In the genomic region with DNA sequence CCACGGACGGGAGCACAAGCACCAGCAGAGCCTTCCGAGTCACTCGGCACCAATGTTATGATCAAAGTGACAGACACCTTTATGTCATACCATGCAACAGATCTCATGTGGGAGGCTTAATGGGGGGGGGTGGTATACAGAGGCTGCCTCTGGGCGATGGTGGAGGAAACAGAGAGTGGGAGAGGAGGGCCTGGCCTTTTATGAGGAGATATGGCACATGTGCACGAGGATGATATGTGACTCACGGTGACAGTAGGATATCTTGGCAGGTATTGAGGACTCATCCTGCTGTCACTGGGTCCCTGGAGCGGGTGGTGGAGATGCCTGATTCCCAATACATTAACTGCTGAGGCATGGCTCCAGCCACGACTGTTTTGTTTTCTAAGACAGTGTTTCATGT, we compare ENCODE assay signal across 26 mouse cellular contexts. TPM values are rescaled to one million over a fixed set of nuclear protein-coding genes. Genes with fewer than 3 reads are reported as not detected.
DNase-seq lines count a peak whose midpoint lies in the region; ATAC-seq and TF ChIP-seq lines count a peak whose summit lies in the region.
"Had no signal": no experiment of that assay in that cellular context is flagged by ENCODE, and none has a peak within 500 bp of the region (broad histone marks: within the 10 kb centered on the region; RNA-seq: fewer than 3 reads in every experiment).

No protein-coding gene starts in this region.

- H3K9ac ChIP-seq in liver, embryonic 12.5 days, result no peak overlapping the region
- H3K9ac ChIP-seq in liver, postnatal 0 days (replicated peaks), result no peak overlapping the region
- H3K9ac ChIP-seq in liver, embryonic 14.5 days (replicated peaks), result no peak overlapping the region
- H3K9ac ChIP-seq: embryonic facial prominence, embryonic 12.5 days; forebrain, embryonic 12.5 days had no signal

- no peaks in the 10 kb centered on the region for H3K9me3 ChIP-seq in liver, embryonic 12.5 days (replicated peaks)
- no peaks in the 10 kb centered on the region for H3K9me3 ChIP-seq in liver, postnatal 0 days (ENCODE audit: low read length)
- no peaks in the 10 kb centered on the region for H3K9me3 ChIP-seq in liver, embryonic 14.5 days (ENCODE audit: control insufficient read depth, low read length)
- H3K9me3 ChIP-seq: embryonic facial prominence, embryonic 10.5 days; embryonic facial prominence, embryonic 12.5 days; forebrain, embryonic 10.5 days; forebrain, embryonic 12.5 days had no signal

- intact Hi-C loops in left cerebral cortex, postnatal 4 days (cut with DNase I), result loop anchor here (10.0 kb wide), 1 partner anchor 170 kb away; no protein-coding TSS in a partner anchor

- DNase-seq in liver, postnatal 0 days, result no peak
- DNase-seq in liver, embryonic 14.5 days (ENCODE audit: low read depth in 3 of 3, low spot score in 3 of 3), result no peak
- no peak for DNase-seq in liver
- no peak for DNase-seq in left cerebral cortex, postnatal 4 days
- DNase-seq in layer of hippocampus, adult 8-10 months (ENCODE audit: low spot score in 2 of 2), result no peak
- DNase-seq: adrenal gland, adult 8-10 months; adrenal gland, postnatal 14 days; adrenal gland, postnatal 36 days; cerebellum, adult 11-12 months; cerebellum, adult 2 months; cerebellum, adult 9-10 months; cerebellum, postnatal 10 days; cerebellum, postnatal 25 days had no signal

- TF ChIP-seq CTCF in liver, postnatal 0 days (IDR thresholded peaks at IDR 0.05; ENCODE audit: low read depth), result no peak
- TF ChIP-seq CTCF in liver, embryonic 14.5 days (IDR thresholded peaks at IDR 0.05; ENCODE audit: low read depth), result no peak

- no peaks in the 10 kb centered on the region for H3K36me3 ChIP-seq in liver, embryonic 12.5 days
- H3K36me3 ChIP-seq in liver, postnatal 0 days (replicated peaks; ENCODE audit: insufficient read depth, low read length), result no peaks in the 10 kb centered on the region
- H3K36me3 ChIP-seq in liver, embryonic 14.5 days (replicated peaks; ENCODE audit: control insufficient read depth, insufficient read depth, low read depth), result no peaks in the 10 kb centered on the region
- H3K36me3 ChIP-seq: embryonic facial prominence, embryonic 10.5 days; embryonic facial prominence, embryonic 12.5 days; forebrain, embryonic 10.5 days; forebrain, embryonic 12.5 days had no signal

- no peak overlapping the region for H3K27ac ChIP-seq in liver, embryonic 12.5 days
- H3K27ac ChIP-seq in liver, postnatal 0 days (ENCODE audit: low read depth), result no peak overlapping the region
- no peak overlapping the region for H3K27ac ChIP-seq in liver, embryonic 14.5 days
- H3K27ac ChIP-seq: embryonic facial prominence, embryonic 10.5 days; embryonic facial prominence, embryonic 12.5 days; forebrain, embryonic 10.5 days; forebrain, embryonic 12.5 days had no signal

- peaks cover 35% of the 10 kb centered on the region for H3K27me3 ChIP-seq in liver, embryonic 12.5 days (replicated peaks)
- H3K27me3 ChIP-seq in liver, postnatal 0 days (ENCODE audit: insufficient read depth, low read length), result no peaks in the 10 kb centered on the region
- H3K27me3 ChIP-seq in liver, embryonic 14.5 days (ENCODE audit: control insufficient read depth, insufficient read depth, low read length), result no peaks in the 10 kb centered on the region
- H3K27me3 ChIP-seq: forebrain, embryonic 12.5 days had no signal

- no peak overlapping the region for H3K4me3 ChIP-seq in liver, embryonic 12.5 days
- H3K4me3 ChIP-seq in liver, postnatal 0 days (ENCODE audit: low read depth, low read length), result no peak overlapping the region
- H3K4me3 ChIP-seq in liver, embryonic 14.5 days (ENCODE audit: insufficient read depth in 1 of 2, low read depth in 2 of 2, low read length in 2 of 2), result no peak overlapping the region
- H3K4me3 ChIP-seq: embryonic facial prominence, embryonic 10.5 days; embryonic facial prominence, embryonic 12.5 days; erythroblast, embryonic 14.5 days; forebrain, embryonic 10.5 days; forebrain, embryonic 12.5 days had no signal

- WGBS in liver, embryonic 12.5 days (ENCODE audit: insufficient replicate concordance), result 55% methylated on average over 9 of the region's 9 CpGs
- WGBS in liver, postnatal 0 days (ENCODE audit: insufficient replicate concordance), result 75% methylated on average over 9 of the region's 9 CpGs
- WGBS in liver, embryonic 14.5 days (ENCODE audit: insufficient replicate concordance), result 44% methylated on average over 9 of the region's 9 CpGs

- no peak for TF ChIP-seq EP300 in liver, postnatal 0 days (IDR thresholded peaks at IDR 0.05; ENCODE audit: low read depth)
- TF ChIP-seq EP300 in liver, embryonic 14.5 days (IDR thresholded peaks at IDR 0.05; ENCODE audit: low read depth), result no peak

- peak; percentile 69 for ATAC-seq in liver, embryonic 12.5 days
- ATAC-seq in liver, postnatal 0 days, result no peak
- ATAC-seq in liver, embryonic 14.5 days (ENCODE audit: insufficient read depth), result peak; percentile 31; the same call in 1 of the 2 replicates
- ATAC-seq in erythroblast, adult 5-6 weeks (replicated peaks; ENCODE audit: low FRiP score, poor library complexity, severe bottlenecking), result 0 out of 2 replicates have a peak, but pooled peaks have one; percentile 32
- ATAC-seq: activated CD4-positive, CD25-positive, alpha-beta regulatory T cell, adult 4 months; forebrain, embryonic 14.5 days; forebrain, embryonic 16.5 days; Patski had no signal

- no peak overlapping the region for H3K4me2 ChIP-seq in liver, embryonic 12.5 days
- H3K4me2 ChIP-seq in liver, postnatal 0 days (ENCODE audit: low read depth, low read length), result no peak overlapping the region
- H3K4me2 ChIP-seq in liver, embryonic 14.5 days (ENCODE audit: low read depth), result no peak overlapping the region
- H3K4me2 ChIP-seq: embryonic facial prominence, embryonic 12.5 days; forebrain, embryonic 12.5 days had no signal

- peaks cover 11% of the 10 kb centered on the region for H3K4me1 ChIP-seq in liver, embryonic 12.5 days
- 0 out of 2 replicates have a peak, but pooled peaks cover 6% of the 10 kb centered on the region for H3K4me1 ChIP-seq in liver, postnatal 0 days (ENCODE audit: insufficient read depth)
- peaks cover 0 to 11% of the 10 kb centered on the region in 2 experiments; a peak in 2 of 4 replicates for H3K4me1 ChIP-seq in liver, embryonic 14.5 days (replicated peaks; ENCODE audit: control insufficient read depth in 2 of 2, insufficient read depth in 2 of 2, low read length in 1 of 2)
- H3K4me1 ChIP-seq: embryonic facial prominence, embryonic 12.5 days; forebrain, embryonic 12.5 days had no signal

RNA-seq across cellular contexts. Expression of a gene that starts 13.8 kb away (rescaled TPM):
- polyA plus RNA-seq in liver, embryonic 12.5 days (2016; fragmentation: Nextera tagmentation; extraction: Ambion mirVana), result 46.1 and 47.7 TPM in 2 replicates
- 16.7 and 20.5 TPM in 2 replicates for polyA plus RNA-seq in liver, postnatal 0 days (2015; fragmentation: Nextera tagmentation; extraction: Ambion mirVana)
- 26.1 and 32.8 TPM in 2 replicates for polyA plus RNA-seq in liver, embryonic 14.5 days (2012; rRNA removed)
- 22.4 and 27.5 TPM in 2 replicates for polyA plus RNA-seq in liver, embryonic 14.5 days (2014; fragmentation: Nextera tagmentation; extraction: Ambion mirVana)
- 3.7 and 11.9 TPM in 2 replicates for total RNA-seq in erythroblast, adult 5-6 weeks (2015; ENCODE audit: low replicate concordance)
- total RNA-seq in erythroblast, adult 5-6 weeks (2017; ENCODE audit: low replicate concordance), result 3.7 and 5.3 TPM in 2 replicates
- 10 to 100 TPM; 54.3 to 62.5 TPM for total RNA-seq in left cerebral cortex, postnatal 4 days (2021)
- 10 to 100 TPM; 79.8 to 93.3 (median 85.0) TPM for total RNA-seq in layer of hippocampus, adult 8-10 months (2022)

RNA-seq across cellular contexts. Expression of a gene that starts 14.4 kb away (rescaled TPM):
- 0.10 and 0.15 TPM in 2 replicates for polyA plus RNA-seq in liver, embryonic 12.5 days (2016; fragmentation: Nextera tagmentation; extraction: Ambion mirVana)
- polyA plus RNA-seq in liver, postnatal 0 days (2015; fragmentation: Nextera tagmentation; extraction: Ambion mirVana), result 0.59 and 1.1 TPM in 2 replicates
- 0.35 and 0.57 TPM in 2 replicates for polyA plus RNA-seq in liver, embryonic 14.5 days (2012; rRNA removed)
- polyA plus RNA-seq in liver, embryonic 14.5 days (2014; fragmentation: Nextera tagmentation; extraction: Ambion mirVana), result 0.09 TPM in 1 of 2 replicates, not detected in the other
- total RNA-seq in erythroblast, adult 5-6 weeks (2015; ENCODE audit: low replicate concordance), result not detected in 2 replicates
- total RNA-seq in erythroblast, adult 5-6 weeks (2017; ENCODE audit: low replicate concordance), result 2.4 TPM in 1 of 2 replicates, not detected in the other
- total RNA-seq in left cerebral cortex, postnatal 4 days (2021), result not detected
- total RNA-seq in layer of hippocampus, adult 8-10 months (2022), result 1 to 10 TPM in 1 of 4 experiments, under 1 TPM in 2, not detected in 1; 0.83 to 1.3 (median 0.96) TPM
- polyA plus RNA-seq: activated CD4-positive, CD25-positive, alpha-beta regulatory T cell, adult 4 months; embryonic facial prominence, embryonic 10.5 days; embryonic facial prominence, embryonic 12.5 days; erythroblast, embryonic 14.5 days; forebrain, embryonic 10.5 days; forebrain, embryonic 12.5 days; forebrain, embryonic 14.5 days; forebrain, embryonic 16.5 days had no signal

RNA-seq across cellular contexts. Expression of a gene that starts 27.1 kb away (rescaled TPM):
- polyA plus RNA-seq in liver, embryonic 12.5 days (2016; fragmentation: Nextera tagmentation; extraction: Ambion mirVana), result 41.7 and 44.7 TPM in 2 replicates
- polyA plus RNA-seq in liver, postnatal 0 days (2015; fragmentation: Nextera tagmentation; extraction: Ambion mirVana), result 38.6 and 41.6 TPM in 2 replicates
- 39.6 and 41.8 TPM in 2 replicates for polyA plus RNA-seq in liver, embryonic 14.5 days (2012; rRNA removed)
- polyA plus RNA-seq in liver, embryonic 14.5 days (2014; fragmentation: Nextera tagmentation; extraction: Ambion mirVana), result 42.2 and 46.2 TPM in 2 replicates
- total RNA-seq in erythroblast, adult 5-6 weeks (2015; ENCODE audit: low replicate concordance), result 115 and 175 TPM in 2 replicates
- total RNA-seq in erythroblast, adult 5-6 weeks (2017; ENCODE audit: low replicate concordance), result 111 and 128 TPM in 2 replicates
- total RNA-seq in left cerebral cortex, postnatal 4 days (2021), result 10 to 100 TPM; 36.0 to 41.2 TPM
- total RNA-seq in layer of hippocampus, adult 8-10 months (2022), result 10 to 100 TPM; 38.7 to 43.0 (median 41.8) TPM

RNA-seq across cellular contexts. Expression of a gene that starts 29.0 kb away (rescaled TPM):
- not detected in 2 replicates for polyA plus RNA-seq in liver, embryonic 12.5 days (2016; fragmentation: Nextera tagmentation; extraction: Ambion mirVana)
- polyA plus RNA-seq in liver, postnatal 0 days (2015; fragmentation: Nextera tagmentation; extraction: Ambion mirVana), result not detected in 2 replicates
- polyA plus RNA-seq in liver, embryonic 14.5 days (2012; rRNA removed), result not detected in 2 replicates
- not detected in 2 replicates for polyA plus RNA-seq in liver, embryonic 14.5 days (2014; fragmentation: Nextera tagmentation; extraction: Ambion mirVana)
- total RNA-seq in erythroblast, adult 5-6 weeks (2015; ENCODE audit: low replicate concordance), result not detected in 2 replicates
- total RNA-seq in erythroblast, adult 5-6 weeks (2017; ENCODE audit: low replicate concordance), result not detected in 2 replicates
- total RNA-seq in left cerebral cortex, postnatal 4 days (2021), result not detected
- total RNA-seq in layer of hippocampus, adult 8-10 months (2022), result not detected
- polyA plus RNA-seq: C2C12; embryonic facial prominence, embryonic 10.5 days; embryonic facial prominence, embryonic 12.5 days; embryonic facial prominence, embryonic 14.5 days; erythroblast, embryonic 14.5 days; forebrain, embryonic 10.5 days; forebrain, embryonic 12.5 days; forebrain, embryonic 14.5 days; forebrain, embryonic 16.5 days; Patski had no signal

RNA-seq across cellular contexts. Expression of a gene that starts 36.7 kb away (rescaled TPM):
- 38.8 and 41.6 TPM in 2 replicates for polyA plus RNA-seq in liver, embryonic 12.5 days (2016; fragmentation: Nextera tagmentation; extraction: Ambion mirVana)
- polyA plus RNA-seq in liver, postnatal 0 days (2015; fragmentation: Nextera tagmentation; extraction: Ambion mirVana), result 15.0 and 15.6 TPM in 2 replicates
- 18.4 and 25.5 TPM in 2 replicates for polyA plus RNA-seq in liver, embryonic 14.5 days (2012; rRNA removed)
- polyA plus RNA-seq in liver, embryonic 14.5 days (2014; fragmentation: Nextera tagmentation; extraction: Ambion mirVana), result 22.7 and 22.9 TPM in 2 replicates
- 6.3 and 10.2 TPM in 2 replicates for total RNA-seq in erythroblast, adult 5-6 weeks (2015; ENCODE audit: low replicate concordance)
- 3.7 and 6.1 TPM in 2 replicates for total RNA-seq in erythroblast, adult 5-6 weeks (2017; ENCODE audit: low replicate concordance)
- 10 to 100 TPM; 25.4 to 25.9 TPM for total RNA-seq in left cerebral cortex, postnatal 4 days (2021)
- 10 to 100 TPM; 11.0 to 13.4 (median 12.9) TPM for total RNA-seq in layer of hippocampus, adult 8-10 months (2022)

Comparison
In these comparisons a context has a peak if more than half of its experiments do, and no peak if none do; other contexts are left out.
1. RNA of a gene that starts 13.8 kb away (total RNA-seq): 79.8 to 93.3 TPM in layer of hippocampus, adult 8-10 months and 54.3 to 62.5 TPM in left cerebral cortex, postnatal 4 days; 3.7 to 11.9 TPM in erythroblast, adult 5-6 weeks; every median in the first group is over 4 times any median in the second.